15 mouse cellular contexts compared by ENCODE assay signal in the genomic region with DNA sequence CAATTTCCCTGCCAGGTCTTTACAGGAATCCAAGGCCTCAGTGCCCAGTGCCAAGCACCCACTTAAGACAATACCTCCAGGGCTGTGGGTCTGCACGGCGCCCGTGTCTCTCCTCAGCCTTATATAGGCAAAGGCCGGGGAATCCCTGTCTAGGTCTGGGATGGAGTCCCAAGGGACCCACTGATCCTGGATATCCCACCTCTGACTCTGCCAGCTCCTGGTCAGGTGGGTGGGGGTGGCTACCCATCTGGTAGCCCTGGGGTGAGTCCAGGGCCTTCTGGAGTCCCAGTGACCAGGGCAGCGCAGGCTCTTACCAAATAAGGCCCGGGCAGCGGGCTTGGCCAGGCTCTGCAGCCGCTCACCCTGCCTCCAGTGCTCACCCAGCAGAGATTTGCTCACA. TPM values are rescaled to one million over a fixed set of nuclear protein-coding genes. Genes with fewer than 3 reads are reported as not detected.
A peak's percentile ranks its signal among the peaks of the same experiment; 100 is the strongest.
DNase-seq lines count a peak whose midpoint lies in the region; ATAC-seq and TF ChIP-seq lines count a peak whose summit lies in the region.
"Had no signal": no experiment of that assay in that cellular context is flagged by ENCODE, and none has a peak within 500 bp of the region (broad histone marks: within the 10 kb centered on the region; RNA-seq: fewer than 3 reads in every experiment).

No protein-coding gene starts in this region.

- ATAC-seq in liver, embryonic 11.5 days (replicated peaks; ENCODE audit: low FRiP score), result no peak
- ATAC-seq in heart, postnatal 0 days (ENCODE audit: insufficient read depth, low read depth), result no peak; the same call in 1 of the 2 replicates

- H3K36me3 ChIP-seq in liver, embryonic 11.5 days (ENCODE audit: control insufficient read depth, insufficient read depth, low read length), result no peaks in the 10 kb centered on the region
- no peaks in the 10 kb centered on the region for H3K36me3 ChIP-seq in heart, postnatal 0 days (replicated peaks; ENCODE audit: control insufficient read depth, insufficient read depth, low read length)
- H3K36me3 ChIP-seq: neural tube, embryonic 12.5 days had no signal

- 87% methylated on average over 8 of the region's 8 CpGs for WGBS in liver, embryonic 11.5 days
- WGBS in heart, postnatal 0 days, result 68% methylated on average over 8 of the region's 8 CpGs

- no peak for TF ChIP-seq CTCF in heart, postnatal 0 days (IDR thresholded peaks at IDR 0.05; ENCODE audit: low read depth)

- H3K9me3 ChIP-seq in liver, embryonic 11.5 days (ENCODE audit: control insufficient read depth, low read length), result no peaks in the 10 kb centered on the region
- H3K9me3 ChIP-seq in heart, postnatal 0 days (replicated peaks; ENCODE audit: control insufficient read depth, low read length), result no peaks in the 10 kb centered on the region
- H3K9me3 ChIP-seq: neural tube, embryonic 12.5 days had no signal

- H3K9ac ChIP-seq in liver, embryonic 11.5 days (ENCODE audit: low read depth, low read length), result no peak overlapping the region
- H3K9ac ChIP-seq in heart, postnatal 0 days (replicated peaks; ENCODE audit: low read depth, low read length), result no peak overlapping the region
- H3K9ac ChIP-seq: neural tube, embryonic 12.5 days had no signal

- no peak for TF ChIP-seq EP300 in heart, postnatal 0 days (IDR thresholded peaks at IDR 0.05; ENCODE audit: low read depth)

- DNase-seq in adrenal gland, postnatal 14 days, result peak; percentile 5
- no peak for DNase-seq in adrenal gland, postnatal 36 days
- DNase-seq in liver, result peak; percentile 4
- no peak for DNase-seq in liver, embryonic 11.5 days (ENCODE audit: low spot score)
- DNase-seq in MN1 (ENCODE audit: low spot score), result peak; percentile 24
- no peak for DNase-seq in heart, postnatal 0 days (ENCODE audit: low spot score)
- DNase-seq in right cerebral cortex, postnatal 10 days (ENCODE audit: low spot score in 2 of 2), result no peak
- DNase-seq in embryo, embryonic 9.5 days (ENCODE audit: extremely low spot score), result no peak
- DNase-seq: cerebellum, adult 18-20 months; kidney, adult 8-10 months; kidney, postnatal 25 days; lung, adult 2 months; lung, postnatal 36 days; right cerebral cortex, postnatal 25 days had no signal

- H3K27me3 ChIP-seq in liver, embryonic 11.5 days (replicated peaks; ENCODE audit: control insufficient read depth, insufficient read depth, low read length), result no peaks in the 10 kb centered on the region; the same call in 1 of the 2 replicates
- H3K27me3 ChIP-seq in heart, postnatal 0 days (ENCODE audit: control insufficient read depth, insufficient read depth, low read length), result no peaks in the 10 kb centered on the region

- no peak overlapping the region for H3K4me3 ChIP-seq in liver, embryonic 11.5 days (ENCODE audit: low read depth, low read length)
- no peak overlapping the region for H3K4me3 ChIP-seq in heart, postnatal 0 days (ENCODE audit: low read depth, low read length)
- H3K4me3 ChIP-seq: neural tube, embryonic 12.5 days had no signal

- no peak overlapping the region for H3K27ac ChIP-seq in liver, embryonic 11.5 days (ENCODE audit: low read depth, low read length)
- H3K27ac ChIP-seq in heart, postnatal 0 days (ENCODE audit: low read depth), result peak overlapping the region; percentile 59
- H3K27ac ChIP-seq: neural tube, embryonic 12.5 days had no signal

- no peak overlapping the region for H3K4me2 ChIP-seq in liver, embryonic 11.5 days
- no peak overlapping the region for H3K4me2 ChIP-seq in heart, postnatal 0 days (ENCODE audit: low read depth, low read length)
- H3K4me2 ChIP-seq: neural tube, embryonic 12.5 days had no signal

- H3K4me1 ChIP-seq in liver, embryonic 11.5 days (replicated peaks; ENCODE audit: control insufficient read depth, insufficient read depth, low read length), result peaks cover 30% of the 10 kb centered on the region
- H3K4me1 ChIP-seq in heart, postnatal 0 days (ENCODE audit: control insufficient read depth, insufficient read depth), result peaks cover 35% of the 10 kb centered on the region

RNA-seq across cellular contexts. Expression of a gene that starts 32.6 kb away (rescaled TPM):
- 31.6 and 36.2 TPM in 2 replicates for total RNA-seq in adrenal gland, postnatal 14 days (2021)
- 10 to 100 TPM; 20.8 to 30.0 TPM for total RNA-seq in adrenal gland, postnatal 36 days (2021)
- polyA plus RNA-seq in liver, embryonic 11.5 days (2014; fragmentation: Nextera tagmentation; extraction: Ambion mirVana), result 209 and 222 TPM in 2 replicates
- total RNA-seq in heart, postnatal 0 days (2014; rRNA removed; ENCODE audit: low replicate concordance), result 85.0 and 119 TPM in 2 replicates
- 122 and 135 TPM in 2 replicates for polyA plus RNA-seq in heart, postnatal 0 days (2015; fragmentation: Nextera tagmentation; extraction: Ambion mirVana)

RNA-seq across cellular contexts. Expression of a gene that starts 53.0 kb away (rescaled TPM):
- total RNA-seq in adrenal gland, postnatal 14 days (2021), result 55.3 and 65.0 TPM in 2 replicates
- 10 to 100 TPM; 64.8 to 66.1 TPM for total RNA-seq in adrenal gland, postnatal 36 days (2021)
- 172 and 181 TPM in 2 replicates for polyA plus RNA-seq in liver, embryonic 11.5 days (2014; fragmentation: Nextera tagmentation; extraction: Ambion mirVana)
- 80.2 and 83.4 TPM in 2 replicates for total RNA-seq in heart, postnatal 0 days (2014; rRNA removed; ENCODE audit: low replicate concordance)
- polyA plus RNA-seq in heart, postnatal 0 days (2015; fragmentation: Nextera tagmentation; extraction: Ambion mirVana), result 70.5 and 76.7 TPM in 2 replicates

Comparison
In these comparisons a context has a peak if more than half of its experiments do, and no peak if none do; other contexts are left out.
1. DNase-seq: peak in adrenal gland, postnatal 14 days (single experiment), liver (single experiment) and MN1 (single experiment); none in adrenal gland, postnatal 36 days (0 of 2), liver, embryonic 11.5 days (single experiment), heart, postnatal 0 days (single experiment), right cerebral cortex, postnatal 10 days (0 of 2) and embryo, embryonic 9.5 days (single experiment).